Mouse (Mus musculus): ENCODE measurements at regions not wholly inside any gene's neighbourhood (a gene's known extent, or its start where the extent isn't known, plus 50 kb on each side); places are given as distances from the start of the nearest gene placed in this dataset.

- no peak for DNase-seq (ENCODE audit: low spot score in 2 of 2)
Measured at GRCm38 (mm10) chr14:100792094-100792493, 408.0 kb downstream of the Prr30 start.

GRCm38 (mm10) chr14:100781882-100782281 lies 418.2 kb downstream of the Prr30 start:
- no peak for DNase-seq (ENCODE audit: low spot score in 2 of 2)

GRCm38 (mm10) chr14:100753951-100754350 lies 446.2 kb downstream of the Prr30 start:
- peak in 1 of 2 experiments; percentile 23 for DNase-seq (ENCODE audit: low spot score in 2 of 2)

DNA sequence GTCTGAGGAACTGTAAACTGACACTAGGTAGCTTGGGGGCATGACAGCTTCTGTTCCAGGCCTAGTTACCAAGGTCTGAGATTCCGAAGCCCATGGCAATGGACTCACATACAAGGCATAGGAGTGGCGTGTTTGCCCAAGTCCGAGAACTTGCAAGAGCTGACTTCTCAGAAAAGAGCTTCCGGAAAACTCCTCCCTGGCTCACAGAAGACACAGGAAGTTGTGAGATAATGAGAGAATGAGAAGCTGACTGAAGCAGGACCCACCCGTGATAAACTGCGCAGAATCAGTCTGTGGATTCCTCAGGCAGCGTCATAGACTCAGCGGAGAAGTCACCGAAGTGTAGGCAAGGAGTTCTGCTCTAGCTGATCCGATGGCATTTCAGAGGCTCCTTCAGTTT lies 447.4 kb downstream of the Prr30 start:
- DNase-seq (ENCODE audit: low spot score in 2 of 2), result no peak

GRCm38 (mm10) chr14:100749737-100750541 lies 450.2 kb downstream of the Prr30 start:
- peak in 1 of 2 experiments; percentile 11 for DNase-seq (ENCODE audit: low spot score in 2 of 2)

DNA sequence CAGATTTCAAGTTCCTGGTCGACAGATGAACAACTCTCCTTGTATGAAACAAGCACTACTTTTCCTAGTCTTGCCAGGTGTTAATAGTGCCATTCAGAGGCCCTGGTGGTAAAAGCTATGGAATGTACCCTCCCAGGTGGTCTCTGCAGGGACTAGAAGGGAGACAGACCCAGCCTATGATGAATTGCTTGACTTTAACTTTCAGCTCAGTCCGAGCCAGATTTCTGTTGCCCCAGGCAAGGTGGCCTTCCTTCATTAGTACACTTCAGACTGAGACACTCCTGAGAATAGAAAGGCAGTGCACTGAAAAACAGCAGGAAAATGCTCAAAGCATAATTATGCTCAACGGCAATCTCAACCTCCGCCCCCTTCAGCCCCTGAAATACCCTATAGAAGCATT lies 450.8 kb upstream of the Klf12 start:
- no peak for DNase-seq (ENCODE audit: low spot score in 2 of 2)

DNA sequence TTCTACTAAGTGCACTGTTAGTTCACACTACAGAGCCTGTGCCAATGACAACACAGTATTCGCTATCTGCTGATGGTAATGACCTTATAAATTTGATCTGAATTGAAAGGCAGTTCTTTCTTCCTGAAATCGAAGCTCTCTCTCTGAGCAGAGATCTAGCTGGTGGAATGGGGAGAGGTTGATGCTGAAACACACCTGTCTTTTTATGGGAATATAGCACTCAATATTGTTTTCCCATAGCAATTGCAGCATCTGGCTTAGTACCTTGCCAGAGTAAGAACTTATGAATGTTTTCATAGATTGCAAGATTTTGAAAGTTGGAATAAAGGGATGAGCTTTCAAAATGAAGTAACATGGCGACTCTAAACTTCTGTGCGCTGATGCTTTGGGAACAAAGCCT lies 444.0 kb upstream of the Klf12 start:
- DNase-seq (ENCODE audit: low spot score in 2 of 2), result no peak

GRCm38 (mm10) chr14:100727701-100728100 lies 443.2 kb upstream of the Klf12 start:
- no peak for DNase-seq (ENCODE audit: low spot score in 2 of 2)

DNA sequence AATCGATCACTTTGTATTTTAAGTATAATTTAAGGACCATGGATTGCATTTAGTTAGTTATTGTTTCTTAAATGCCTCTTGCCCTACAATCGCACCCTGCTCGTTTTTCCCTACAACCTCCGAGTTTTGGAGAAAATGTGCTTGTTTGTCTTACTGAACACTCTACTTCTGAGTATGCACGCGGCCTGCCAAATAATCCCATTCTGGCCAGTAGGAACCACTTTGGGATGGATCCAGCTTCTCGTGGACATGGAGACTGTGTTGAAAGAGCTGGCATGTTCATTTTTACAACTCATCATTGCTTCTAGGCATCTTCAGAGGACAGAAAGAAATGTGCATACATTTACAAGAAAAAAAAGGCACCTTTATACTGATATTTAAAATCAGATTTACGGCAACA lies 440.5 kb upstream of the Klf12 start:
- DNase-seq (ENCODE audit: low spot score in 2 of 2), result no peak

DNA sequence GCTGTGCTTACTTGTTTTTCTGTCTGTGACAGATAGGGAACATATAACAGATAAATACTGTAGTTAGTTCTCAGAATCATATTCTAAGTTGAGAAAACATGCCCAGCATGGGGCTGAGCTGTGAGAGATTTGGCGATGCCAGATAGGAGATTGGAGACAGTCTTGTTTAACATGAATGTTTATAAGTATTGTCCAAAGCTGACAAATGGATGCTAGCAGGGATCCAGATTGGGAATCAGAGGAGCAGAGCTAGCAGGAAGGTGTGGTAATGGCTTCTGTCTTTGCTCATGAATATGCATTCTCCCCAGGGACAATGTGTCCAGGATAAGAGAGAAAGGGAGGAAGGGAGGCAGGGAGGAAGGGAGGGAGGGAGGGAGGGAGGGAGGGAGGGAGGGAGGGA lies 436.2 kb upstream of the Klf12 start:
- DNase-seq (ENCODE audit: low spot score in 2 of 2), result no peak

DNA sequence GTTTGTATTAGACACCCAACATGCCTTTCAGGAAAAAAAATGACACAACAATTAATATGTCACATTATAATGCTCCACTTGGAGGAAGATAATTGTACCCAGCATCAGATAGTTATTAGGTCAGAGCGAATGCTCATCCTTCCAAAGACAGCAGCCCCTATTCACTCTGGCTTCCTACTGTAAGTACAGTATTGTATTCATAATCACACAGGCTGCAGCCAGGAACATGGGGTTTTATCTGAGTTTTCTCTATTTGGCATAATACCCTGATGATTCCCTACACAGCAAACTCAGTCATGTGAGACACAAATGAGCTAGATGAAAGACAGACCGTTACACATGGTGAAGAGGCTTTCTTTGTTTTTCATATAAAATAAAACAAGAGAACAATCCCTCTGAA lies 430.5 kb upstream of the Klf12 start:
- no peak for DNase-seq (ENCODE audit: low spot score in 2 of 2)

GRCm38 (mm10) chr14:100713999-100714471 lies 429.6 kb upstream of the Klf12 start:
- DNase-seq (ENCODE audit: low spot score in 2 of 2), result no peak

- no peak for DNase-seq (ENCODE audit: low spot score in 2 of 2)
Measured at GRCm38 (mm10) chr14:100713592-100713991, 429.1 kb upstream of the Klf12 start.

DNA sequence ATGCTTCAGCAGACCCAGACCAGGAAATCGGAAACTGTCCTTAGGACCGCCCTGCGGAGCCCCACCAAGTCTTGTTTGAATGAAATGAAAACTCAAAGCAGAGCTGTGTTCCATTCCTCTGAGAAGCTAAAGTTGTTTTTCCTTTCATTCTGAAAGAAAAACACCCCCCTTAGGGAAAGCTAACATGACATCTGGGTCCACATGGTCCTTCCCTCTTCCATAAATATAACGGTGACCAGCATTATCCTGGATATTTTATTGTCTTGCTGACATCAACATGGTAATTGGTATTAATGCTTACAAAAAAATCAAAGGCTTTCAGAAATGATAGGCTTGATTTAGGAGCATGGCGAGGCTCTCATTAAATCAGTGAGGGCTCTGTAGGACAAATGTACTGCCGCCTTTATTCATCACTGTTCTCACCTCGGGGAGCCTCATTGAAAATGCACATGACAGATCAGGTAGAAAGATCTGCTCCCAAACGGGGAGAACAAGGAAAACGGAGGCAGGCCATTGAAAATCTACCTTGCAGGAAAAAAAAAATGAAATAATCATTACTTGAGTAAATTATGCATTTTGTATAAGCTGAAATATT lies 381.0 kb upstream of the Klf12 start:
- no peak for DNase-seq (ENCODE audit: low spot score in 2 of 2)

- DNase-seq (ENCODE audit: low spot score in 2 of 2), result no peak
Measured at GRCm38 (mm10) chr14:100664180-100664579, 379.7 kb upstream of the Klf12 start.

DNA sequence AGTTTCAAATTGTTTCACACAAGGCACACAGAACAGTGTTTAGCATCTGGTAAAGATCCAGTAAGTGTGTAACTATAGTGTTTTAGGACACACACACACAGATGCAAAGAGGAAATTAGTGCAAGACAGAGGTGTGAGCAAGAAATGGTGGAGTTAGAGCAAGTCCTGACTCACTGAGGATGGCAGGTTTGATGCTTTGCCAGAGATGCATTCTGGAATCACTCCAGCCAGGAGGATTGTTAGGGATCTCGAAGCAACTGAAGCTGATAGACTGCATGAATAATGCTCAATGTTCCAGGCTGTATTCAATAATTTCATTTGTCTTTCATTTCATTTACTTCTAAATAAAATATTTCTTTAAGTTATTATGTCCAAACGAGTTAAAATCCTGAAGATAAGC lies 357.6 kb upstream of the Klf12 start:
- no peak for DNase-seq (ENCODE audit: low spot score in 2 of 2)

GRCm38 (mm10) chr14:100634521-100634920 lies 350.0 kb upstream of the Klf12 start:
- no peak for DNase-seq (ENCODE audit: low spot score in 2 of 2)

DNA sequence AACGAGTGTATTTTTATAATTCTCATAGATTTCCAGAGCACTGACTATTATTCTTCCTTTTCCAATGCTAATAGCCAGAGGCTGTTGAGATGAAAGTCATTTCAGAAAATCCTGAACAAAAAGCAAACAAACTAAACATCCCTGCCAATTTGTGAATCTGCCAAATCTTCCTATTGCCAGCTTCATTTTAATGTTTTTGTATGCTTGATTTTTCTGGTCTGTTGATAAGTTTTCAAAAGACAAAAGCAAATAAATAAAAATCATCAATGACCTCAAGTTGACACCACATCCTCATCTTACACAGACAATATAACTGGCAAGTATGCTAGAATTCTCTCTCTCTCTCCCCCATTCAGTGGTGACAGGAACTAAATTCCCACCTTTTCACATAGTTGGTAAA lies 347.2 kb upstream of the Klf12 start:
- DNase-seq (ENCODE audit: low spot score in 2 of 2), result no peak

- DNase-seq (ENCODE audit: low spot score in 2 of 2), result no peak
Measured at GRCm38 (mm10) chr14:100630197-100630596, 345.7 kb upstream of the Klf12 start.

GRCm38 (mm10) chr14:100627523-100627922 lies 343.0 kb upstream of the Klf12 start:
- no peak for DNase-seq (ENCODE audit: low spot score in 2 of 2)

DNA sequence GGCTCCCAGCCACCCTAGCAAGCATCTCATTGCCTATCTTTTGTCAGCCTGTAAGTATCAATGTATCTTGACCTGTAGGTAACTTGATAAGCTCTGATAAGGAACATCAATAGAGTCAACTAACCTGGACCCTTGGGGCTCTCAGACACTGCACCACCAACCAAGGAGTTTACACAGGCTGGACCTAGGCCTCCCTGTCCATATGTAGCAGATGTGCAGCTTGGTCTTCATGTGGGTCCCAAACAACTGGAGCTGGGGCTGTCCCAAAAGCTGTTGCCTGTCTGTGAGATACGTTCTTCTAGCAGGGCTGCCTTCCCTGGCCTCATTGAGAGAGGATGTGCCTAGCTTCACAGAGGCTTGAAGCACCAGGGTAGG lies 335.2 kb upstream of the Klf12 start:
- no peak for DNase-seq (ENCODE audit: low spot score in 2 of 2)

- no peak for DNase-seq (ENCODE audit: low spot score in 2 of 2)
Measured at GRCm38 (mm10) chr14:100618793-100619655, 334.5 kb upstream of the Klf12 start.
